Mouse (Mus musculus): Measurements from ENCODE around the gene Serpina3g.
"Not testable (repeated sequence)": the region's sequence is repeated elsewhere in the genome, so short reads cannot be mapped to it uniquely, and the experiment has no call there.

Serpina3g gene

DNA sequence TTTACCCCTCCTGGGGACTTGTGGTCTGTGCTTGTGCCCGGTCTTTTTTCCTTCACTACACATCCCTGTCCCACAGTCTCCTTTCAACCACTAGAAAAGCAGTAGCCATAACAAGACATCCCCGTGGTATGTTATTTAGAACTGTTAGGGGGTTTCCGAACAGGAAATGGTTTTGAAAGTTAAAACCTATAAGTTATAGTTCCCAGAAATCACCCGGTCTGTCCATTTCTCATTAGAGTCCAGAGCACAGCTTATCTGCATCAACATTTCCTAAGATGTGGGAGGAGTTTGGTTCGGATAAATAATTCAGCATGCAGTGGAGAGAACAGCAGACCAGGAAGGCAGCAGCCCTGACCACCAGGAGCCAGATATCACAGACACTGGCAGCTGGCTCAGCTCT lies at the start of gene Serpina3g:
TSS of gene Serpina3g (plus strand) at position 331 of the 400 bp plus-strand sequence.
- no peak for DNase-seq (ENCODE audit: low spot score in 2 of 2)

DNA sequence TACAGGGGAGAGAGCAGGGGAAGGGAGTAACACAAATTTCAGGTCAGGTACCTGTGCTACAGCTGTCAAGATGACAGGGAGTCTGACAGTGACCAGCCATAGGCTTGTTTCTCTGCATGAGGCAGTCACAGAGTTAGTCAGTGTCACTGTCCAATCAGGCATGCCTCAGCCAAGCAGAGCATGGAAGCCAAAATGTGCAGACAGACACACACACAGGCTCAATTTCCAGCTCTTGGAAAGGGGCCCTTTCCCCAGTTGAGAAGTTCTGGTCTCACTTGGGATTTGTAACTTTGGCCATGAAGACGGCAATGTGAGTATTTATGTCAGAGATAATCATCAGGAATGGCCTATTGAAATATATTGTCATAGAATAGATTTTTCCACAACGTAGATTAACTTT lies 46.8 kb upstream of the Serpina3g start:
- no peak for DNase-seq (ENCODE audit: low spot score in 2 of 2)

DNA sequence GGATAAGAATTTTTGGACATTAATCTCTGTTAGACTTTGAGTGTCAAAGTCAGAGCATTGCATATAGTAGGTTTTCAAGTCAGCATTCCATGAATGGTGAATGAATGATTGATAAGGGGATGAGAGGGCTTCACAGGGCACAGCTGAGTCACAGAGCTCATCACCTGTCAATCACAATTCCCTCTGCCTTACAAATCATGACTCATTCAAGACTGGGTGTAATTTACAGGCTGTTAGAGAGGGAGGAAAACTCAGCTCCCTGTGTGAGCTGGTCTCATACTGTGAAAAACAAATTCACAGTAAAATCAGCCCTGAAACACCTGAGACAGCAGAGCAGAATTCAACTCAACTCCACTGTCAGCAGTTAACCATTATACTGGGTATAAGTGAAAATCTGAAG lies 45.2 kb upstream of the Serpina3g start:
- DNase-seq (ENCODE audit: low spot score in 2 of 2) = no peak

DNA sequence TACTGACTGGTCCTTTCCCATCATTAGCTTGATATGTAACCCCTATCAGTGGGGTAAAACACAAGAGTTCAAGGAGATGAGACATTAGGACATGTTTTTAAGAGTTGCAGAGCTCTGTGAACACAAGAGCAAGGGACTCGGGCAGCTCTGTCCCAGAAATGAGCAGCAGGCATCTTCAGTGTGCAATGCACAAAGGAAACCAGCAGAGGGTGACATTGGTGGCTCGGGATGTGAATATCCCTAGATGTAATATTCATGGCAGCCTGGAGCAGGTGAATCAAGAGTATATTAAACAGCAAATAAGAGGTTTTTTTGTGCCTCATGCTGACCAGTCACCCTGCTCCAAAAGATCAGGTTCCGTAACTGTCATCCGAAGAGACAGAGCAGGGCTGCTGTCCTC lies 26.9 kb upstream of the Serpina3g start:
- no peak for DNase-seq (ENCODE audit: low spot score in 2 of 2)

DNA sequence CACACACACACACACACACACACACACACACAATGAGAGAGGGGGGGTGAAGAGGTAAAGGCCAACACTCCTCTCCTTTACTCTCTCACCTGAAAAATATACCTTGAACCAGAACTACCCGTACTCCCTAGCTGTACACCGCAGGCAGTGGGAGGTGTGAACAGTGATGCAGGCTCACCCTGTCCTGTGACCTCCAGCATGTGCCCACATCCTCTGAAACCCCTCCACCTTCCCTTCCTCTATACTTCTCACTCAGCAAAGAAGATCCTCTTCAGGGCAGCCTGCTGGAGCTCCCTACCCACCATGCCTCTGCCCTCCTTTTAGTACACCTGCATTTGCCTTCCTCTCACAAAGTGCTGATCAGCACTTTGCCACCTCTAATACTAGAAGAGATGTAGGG lies 26.2 kb upstream of the Serpina3g start:
- DNase-seq (ENCODE audit: low spot score in 2 of 2) = no peak

DNA sequence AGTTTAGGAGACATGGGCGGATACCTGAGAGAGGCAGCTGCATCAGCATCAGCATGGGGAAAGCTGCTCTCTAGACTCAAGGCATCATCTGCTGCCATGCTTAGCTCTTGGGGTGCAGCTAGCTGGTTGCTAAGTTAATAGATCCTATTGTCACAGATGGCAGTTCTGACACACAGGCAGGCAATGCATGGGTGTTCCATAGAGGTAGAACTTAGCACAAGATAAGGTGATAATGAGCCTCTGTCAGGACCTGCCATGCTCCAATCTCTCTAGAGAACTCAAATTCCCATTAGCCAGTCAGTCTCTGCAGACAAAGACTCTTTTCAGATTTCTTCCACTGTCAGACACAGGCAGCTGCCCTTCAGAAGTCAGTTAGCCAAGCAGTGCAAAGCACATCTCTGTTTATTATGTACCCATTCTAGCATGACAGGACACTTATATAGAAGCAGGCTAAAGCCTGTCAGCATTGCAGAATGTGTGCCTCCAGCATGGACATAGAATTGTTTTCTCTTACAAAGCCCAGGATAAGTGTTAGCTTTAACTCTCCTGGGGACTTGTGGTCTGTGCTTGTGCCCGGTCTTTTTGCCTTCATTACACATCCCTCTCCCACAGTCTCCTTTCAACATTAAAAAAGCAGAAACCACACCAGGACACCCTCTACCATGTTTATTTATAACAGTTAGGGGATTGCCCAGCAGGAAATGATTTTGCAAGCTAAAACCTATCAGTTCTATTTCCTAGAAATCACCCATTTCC lies 22.2 kb upstream of the Serpina3g start:
- no peak for DNase-seq (ENCODE audit: low spot score in 2 of 2)

DNA sequence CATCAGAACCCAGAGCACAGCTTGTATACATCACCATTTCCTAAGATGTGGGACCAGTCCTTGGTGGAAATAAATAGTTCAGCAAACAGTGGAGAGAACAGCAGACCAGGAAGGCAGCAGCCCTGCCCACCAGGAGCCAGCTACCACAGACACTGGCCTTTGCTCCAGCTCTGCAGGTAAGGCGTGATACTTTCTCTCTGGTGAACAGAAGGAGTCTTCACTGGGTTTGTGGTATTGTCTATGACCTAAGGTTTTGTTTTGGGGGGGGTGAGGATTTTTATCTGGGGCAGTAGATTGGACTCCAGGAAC lies 21.6 kb upstream of the Serpina3g start, which contains the start of gene Serpina3f:
TSS of gene Serpina3f (plus strand) at position 100 of the 309 bp plus-strand sequence.
- no peak for DNase-seq (ENCODE audit: low spot score in 2 of 2)

DNA sequence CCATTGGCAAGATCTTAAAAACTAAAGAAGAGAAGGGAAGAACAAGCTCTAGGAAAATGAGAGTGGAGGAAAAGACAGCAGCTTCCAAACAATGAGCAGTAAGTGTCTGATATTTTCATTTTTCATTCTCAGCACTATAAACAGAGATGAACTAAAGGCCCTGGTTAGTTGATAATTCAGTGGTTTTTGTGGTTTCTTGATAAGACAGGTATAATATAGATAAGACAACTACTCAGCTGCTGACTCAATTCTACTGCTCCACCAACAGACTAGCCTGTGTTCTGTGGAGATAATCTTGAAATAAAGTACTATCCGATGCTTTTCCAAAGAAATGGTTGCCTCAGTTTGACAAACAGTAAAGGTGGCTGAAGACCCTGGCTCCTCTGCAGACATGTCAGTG lies 20.8 kb upstream of the Serpina3g start:
- no peak for DNase-seq (ENCODE audit: low spot score in 2 of 2)

DNA sequence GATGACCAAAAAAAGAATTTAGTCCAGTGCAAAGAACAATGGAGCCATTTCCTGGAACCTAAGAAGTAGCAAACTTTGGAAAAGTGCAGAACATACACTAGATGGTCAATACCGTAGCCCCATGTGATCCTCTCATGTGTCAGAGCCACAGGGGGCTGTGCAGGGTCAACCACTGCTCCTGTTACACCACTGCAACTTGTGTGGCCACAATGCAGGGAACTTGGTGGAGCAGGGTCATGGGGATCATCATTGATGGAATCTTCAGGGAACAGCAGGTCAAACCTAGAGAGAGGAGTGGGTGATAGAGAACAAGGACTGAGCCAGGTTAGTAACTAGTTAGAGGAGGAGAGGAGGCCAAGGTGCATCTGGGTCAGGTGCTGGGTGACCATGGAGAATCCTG lies 14.4 kb upstream of the Serpina3g start:
- no peak for DNase-seq (ENCODE audit: low spot score in 2 of 2)

DNA sequence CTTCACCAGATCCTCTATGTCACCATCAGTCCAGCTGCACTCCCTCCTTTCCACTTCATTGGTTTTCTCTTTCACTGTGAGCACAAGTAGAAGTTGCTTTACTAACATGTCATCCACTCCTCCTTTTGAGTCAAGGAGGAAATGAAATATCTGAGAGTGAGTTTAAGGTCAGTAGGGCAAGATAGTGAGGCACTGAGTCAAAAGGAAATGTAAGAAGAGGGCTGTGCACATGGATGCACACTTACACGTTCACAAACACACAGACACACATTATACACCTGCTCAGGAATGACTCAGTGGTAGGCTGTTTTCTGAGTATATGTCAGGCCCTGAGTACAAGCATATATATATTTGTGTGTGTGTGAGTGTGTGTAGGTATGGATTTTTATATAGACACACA lies 12.4 kb upstream of the Serpina3g start:
- no peak for DNase-seq (ENCODE audit: low spot score in 2 of 2)

DNA sequence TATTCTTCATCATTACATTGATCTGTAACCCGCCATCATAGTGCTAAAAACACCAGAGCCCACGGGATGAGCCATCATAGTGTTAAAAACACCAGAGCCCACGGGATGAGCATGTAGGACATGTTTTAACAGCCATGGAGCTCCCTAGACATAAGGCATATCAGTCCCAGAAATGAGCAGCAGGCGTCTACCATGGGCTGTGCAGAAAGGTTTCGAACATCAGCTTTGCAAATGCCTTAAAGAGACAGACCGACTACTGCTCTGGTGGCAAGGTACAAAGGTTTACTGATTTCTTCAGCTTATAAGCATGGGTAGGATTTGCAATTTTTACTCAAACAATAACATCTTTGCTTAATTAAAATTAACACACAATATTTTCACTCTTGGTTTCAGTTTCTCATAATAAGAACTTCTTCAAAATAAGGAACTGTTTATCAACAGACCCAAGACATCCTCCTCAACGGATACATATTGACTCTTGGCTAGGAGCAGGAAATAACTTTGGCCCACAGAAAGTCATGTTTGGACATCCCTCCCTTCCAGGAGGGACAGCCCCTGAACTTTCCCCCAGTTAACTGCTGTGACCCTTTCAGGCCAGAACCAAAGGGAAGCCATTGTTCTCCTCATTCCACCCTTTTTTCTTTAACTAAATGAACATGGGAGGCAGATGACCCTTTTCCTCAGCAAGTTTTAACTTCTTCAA lies 11.3 kb upstream of the Serpina3g start:
- peak in 1 of 2 experiments; percentile 9 for DNase-seq (ENCODE audit: low spot score in 2 of 2)

DNA sequence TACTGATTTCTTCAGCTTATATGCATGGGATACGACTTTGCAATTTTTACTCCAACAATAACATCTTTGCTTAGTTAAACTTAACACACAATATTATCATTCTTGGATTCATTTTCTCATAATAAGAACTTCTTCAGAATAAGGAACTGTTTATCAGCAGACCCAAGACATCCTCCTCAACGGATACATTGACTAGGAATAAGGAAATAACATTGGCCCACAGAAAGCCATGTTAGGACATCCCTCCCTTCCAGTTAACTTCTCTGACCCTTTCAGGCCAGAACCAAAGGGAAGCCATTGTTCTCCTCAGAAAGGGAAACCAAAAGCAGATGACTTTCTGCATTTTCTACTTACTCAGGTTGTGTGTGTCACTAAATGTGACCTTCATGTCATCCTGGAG lies 5.3 kb upstream of the Serpina3g start:
- DNase-seq (ENCODE audit: low spot score in 2 of 2) = no peak

DNA sequence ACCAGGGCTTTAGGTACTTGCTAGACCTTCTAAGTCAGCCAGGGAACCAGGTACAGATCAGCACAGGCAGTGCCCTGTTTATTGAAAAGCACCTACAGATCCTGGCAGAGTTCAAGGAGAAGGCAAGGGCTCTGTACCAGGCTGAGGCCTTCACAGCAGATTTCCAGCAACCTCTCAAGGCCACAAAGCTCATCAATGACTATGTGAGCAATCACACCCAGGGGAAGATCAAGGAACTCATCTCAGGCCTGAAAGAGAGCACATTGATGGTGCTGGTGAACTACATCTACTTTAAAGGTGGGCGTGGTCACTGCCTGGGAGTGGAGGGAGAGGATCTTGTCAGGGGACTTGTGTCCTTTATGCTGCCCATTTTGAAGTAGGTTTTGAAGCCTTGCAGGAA lies 2.0 kb downstream of the Serpina3g start:
- not testable (repeated sequence) for DNase-seq (ENCODE audit: low spot score in 2 of 2)

DNA sequence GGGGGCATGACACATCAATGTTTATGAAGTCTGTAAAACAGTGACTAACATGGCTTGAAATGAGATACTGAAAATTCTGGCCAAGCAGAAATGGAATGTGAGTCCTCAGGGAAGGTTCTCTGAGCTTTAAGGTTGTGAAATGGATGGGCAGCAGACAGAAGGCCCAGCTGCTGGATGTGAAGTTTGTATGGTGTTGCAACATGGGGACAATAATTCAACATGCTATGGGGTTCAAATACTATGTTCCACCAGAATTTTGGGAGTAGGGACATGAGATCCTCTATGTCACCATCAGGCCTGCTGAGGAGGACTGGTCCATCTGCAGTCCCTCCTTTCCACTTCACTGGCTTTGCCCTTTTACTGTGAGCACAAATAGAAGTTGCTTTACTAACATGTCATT lies 7.3 kb downstream of the Serpina3g start:
- DNase-seq (ENCODE audit: low spot score in 2 of 2) = peak in 1 of 2 experiments; percentile 28

DNA sequence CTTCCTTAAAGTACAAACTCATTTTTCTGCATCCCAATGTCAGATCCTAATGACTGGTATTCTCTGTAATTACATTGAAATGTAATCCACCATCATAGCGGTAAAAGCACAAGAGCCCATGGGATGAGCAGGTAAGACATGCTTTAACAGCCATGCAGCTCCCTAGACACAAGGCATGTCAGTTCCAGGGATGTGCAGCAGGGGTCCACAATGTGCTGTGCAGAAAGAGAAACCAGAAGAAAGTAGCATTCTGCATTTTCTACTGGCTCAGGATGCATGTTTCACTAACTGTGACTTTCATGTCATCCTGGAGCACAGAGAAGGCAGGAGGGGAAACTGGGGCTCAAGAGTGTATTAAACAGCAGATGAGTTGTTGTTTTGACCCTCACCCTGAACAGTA lies 9.0 kb downstream of the Serpina3g start:
- peak in 1 of 2 experiments; percentile 6 for DNase-seq (ENCODE audit: low spot score in 2 of 2)

DNA sequence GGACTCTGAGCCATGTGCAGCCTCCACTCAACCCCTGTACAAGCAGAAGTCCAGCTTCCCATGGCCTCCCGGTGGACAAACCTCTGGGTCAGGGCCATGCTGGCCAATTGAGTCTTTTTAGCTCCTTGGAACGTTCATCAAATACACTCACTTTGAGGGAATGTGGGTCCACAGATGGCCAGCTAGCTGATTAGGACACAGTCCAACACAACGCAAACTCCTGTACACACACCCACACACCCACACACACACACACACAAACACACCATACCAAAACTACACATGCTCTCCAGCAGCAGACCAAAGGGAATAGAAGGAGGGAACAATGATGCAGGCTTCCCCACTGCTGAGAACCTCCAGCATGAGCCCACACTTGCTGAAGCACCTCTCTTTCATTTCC lies 9.6 kb downstream of the Serpina3g start:
- DNase-seq (ENCODE audit: low spot score in 2 of 2) = no peak

DNA sequence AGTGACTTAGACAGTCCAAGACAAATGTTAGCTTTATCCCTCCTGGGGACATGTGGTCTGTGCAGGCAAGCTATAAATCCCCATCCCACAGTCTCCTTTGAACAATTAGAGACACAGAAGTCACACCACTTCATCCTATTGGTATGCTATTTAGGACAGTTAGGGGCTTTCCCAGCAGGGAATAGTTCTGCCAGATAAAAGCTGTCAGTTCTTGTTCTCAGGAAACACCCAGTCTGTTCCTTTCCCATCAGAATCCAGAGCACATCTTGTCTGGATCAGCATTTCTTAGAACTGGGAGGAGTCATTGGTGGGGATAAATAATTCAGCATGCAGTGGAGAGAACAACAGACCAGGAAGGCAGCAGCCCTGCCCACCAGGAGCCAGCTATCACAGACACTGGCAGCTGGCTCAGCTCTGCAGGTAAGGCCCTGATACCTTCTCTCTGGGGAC lies 11.5 kb downstream of the Serpina3g start:
- DNase-seq (ENCODE audit: low spot score in 2 of 2) = no peak

DNA sequence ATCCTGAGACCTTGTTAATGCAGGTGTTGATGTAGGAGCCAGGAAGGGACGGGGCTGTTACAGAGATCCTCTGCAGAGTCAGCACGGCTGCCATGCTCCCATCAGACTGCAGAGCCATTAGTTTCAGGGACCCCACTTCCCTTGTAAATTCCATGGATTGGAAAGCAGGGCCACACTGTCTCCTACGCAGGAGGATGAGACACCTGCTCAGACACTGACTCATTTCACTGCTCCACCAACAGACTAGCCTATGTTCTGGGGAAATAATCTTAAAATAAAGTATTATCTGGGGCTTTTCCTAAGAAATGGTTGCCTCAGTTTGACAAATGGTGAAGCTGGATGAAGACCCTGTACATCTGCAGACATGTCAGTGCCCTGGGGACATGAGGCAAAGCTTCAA lies 12.2 kb downstream of the Serpina3g start:
- DNase-seq (ENCODE audit: low spot score in 2 of 2) = no peak

DNA sequence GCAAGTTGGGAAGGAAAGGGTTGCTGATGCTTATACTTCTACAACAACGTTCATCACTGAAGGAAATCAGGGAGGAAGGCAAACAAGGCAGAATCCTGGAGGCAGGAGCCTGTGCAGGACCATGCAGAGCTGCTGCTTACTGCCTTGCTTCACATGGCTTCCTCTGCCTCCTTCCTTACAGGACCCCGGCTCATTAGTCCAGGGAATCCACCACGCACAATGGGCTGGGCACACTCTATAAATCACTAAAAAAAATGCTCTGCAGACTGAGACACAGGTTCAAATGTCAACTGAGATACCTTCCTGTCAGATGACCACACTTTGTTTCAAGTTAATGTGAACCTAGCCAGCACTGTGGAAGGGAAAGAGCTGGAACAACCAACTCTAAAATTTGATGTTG lies 25.0 kb downstream of the Serpina3g start:
- no peak for DNase-seq (ENCODE audit: low spot score in 2 of 2)

DNA sequence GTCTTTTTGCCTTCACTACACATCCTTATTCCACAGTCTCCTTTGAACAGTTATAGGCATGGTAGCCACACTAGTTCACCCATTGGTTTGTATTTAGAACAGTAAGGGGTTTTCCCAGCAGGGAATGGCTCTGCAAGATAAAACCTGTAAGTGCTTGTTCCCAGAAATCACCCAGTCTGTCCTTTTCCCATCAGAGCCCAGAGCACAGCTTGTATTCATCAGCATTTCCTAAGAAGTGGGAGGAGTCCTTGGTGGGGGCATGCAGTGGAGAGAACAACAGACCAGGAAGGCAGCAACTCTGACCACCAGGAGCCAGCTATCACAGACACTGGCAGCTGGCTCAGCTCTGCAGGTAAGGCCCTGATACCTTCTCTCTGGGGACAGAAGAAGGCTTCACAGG lies 26.8 kb downstream of the Serpina3g start, which contains the start of gene Serpina3i:
TSS of gene Serpina3i (plus strand) at position 260 of the 400 bp plus-strand sequence.
- DNase-seq (ENCODE audit: low spot score in 2 of 2) = no peak

DNA sequence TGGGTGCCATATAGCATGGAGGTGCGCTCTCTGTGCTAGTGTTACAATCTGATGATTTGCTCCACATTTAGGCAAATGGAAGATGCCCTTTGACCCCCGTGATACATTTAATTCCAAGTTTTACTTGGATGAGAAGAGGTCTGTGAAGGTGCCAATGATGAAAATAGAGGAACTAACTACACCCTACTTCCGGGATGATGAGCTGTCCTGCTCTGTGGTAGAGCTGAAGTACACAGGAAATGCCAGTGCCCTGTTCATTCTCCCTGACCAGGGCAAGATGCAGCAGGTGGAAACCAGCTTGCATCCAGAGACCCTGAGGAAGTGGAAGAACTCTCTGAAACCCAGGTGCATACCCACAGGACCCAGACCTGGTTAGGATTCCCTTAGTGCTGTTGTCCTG lies 30.3 kb downstream of the Serpina3g start:
- no peak for DNase-seq (ENCODE audit: low spot score in 2 of 2)

DNA sequence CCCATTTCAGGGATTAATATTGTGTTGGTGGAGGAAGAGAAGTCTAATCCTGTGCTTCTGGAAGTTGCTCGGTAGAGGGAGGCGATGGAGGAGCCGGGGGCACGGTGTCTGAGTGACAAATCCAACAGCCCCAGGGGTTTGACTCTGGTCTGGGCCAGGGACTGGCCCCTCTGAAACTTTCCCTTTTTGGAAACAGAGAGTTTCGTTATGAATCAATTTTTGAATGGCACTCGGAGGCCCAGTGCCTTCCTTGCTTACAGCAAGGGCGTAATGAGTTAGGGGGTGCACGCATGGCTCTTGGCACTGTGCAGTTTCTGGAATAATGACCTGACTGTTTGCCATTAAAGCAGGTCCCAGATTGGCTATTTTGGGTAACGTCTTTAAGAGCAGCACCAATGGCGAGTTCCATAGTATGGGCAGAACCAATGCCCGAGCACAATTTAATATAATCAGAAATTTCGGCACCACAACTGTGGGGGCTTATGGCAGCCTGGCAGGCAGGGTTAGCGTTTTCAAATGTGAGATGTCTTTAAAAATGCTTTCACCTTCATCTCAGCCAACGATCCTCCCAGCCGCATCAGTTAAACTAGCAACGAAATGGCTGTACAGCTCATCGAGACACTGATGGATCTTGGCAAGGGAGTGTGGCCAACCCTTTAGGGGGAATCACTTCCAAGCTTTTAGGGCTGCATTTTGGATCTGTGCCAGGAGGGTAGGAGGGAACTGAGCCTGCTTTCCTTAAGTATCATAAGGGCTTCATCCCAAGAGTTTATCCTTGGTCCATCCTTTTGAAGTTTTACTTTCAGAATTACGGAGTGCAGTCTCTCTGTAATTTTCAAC lies 42.4 kb downstream of the Serpina3g start:
- no peak for DNase-seq (ENCODE audit: low spot score in 2 of 2)

Data from urinary bladder, postnatal 36 days (tissue).